Mouse (Mus musculus) layer of hippocampus, adult 9-11 months (tissue): Measurements from ENCODE around the gene Gm43517.

Experiments used
- DNase-seq: peaks from one replicate; pipeline ENCODE4 v3.0.0; 2022

Gene Gm43517

GRCm38 (mm10) chr12:49384876-49385630, at the start of gene Gm43517:
Gene Gm43517 (plus strand): TSS chr12:49385174.
- peak; percentile 39 for DNase-seq

GRCm38 (mm10) chr12:49349697-49350096, 35.3 kb upstream of the Gm43517 start:
- DNase-seq = no peak

- DNase-seq = no peak
Observed at GRCm38 (mm10) chr12:49368931-49369330, 16.0 kb upstream of the Gm43517 start.

- peak; percentile 22 for DNase-seq
Observed at GRCm38 (mm10) chr12:49372170-49372569, 12.8 kb upstream of the Gm43517 start.

GRCm38 (mm10) chr12:49373176-49373575, 11.8 kb upstream of the Gm43517 start:
- no peak for DNase-seq

- DNase-seq = peak; percentile 2
Observed at GRCm38 (mm10) chr12:49373821-49374605, 11.0 kb upstream of the Gm43517 start.

GRCm38 (mm10) chr12:49374606-49374995, 10.4 kb upstream of the Gm43517 start:
- peak; percentile 52 for DNase-seq

GRCm38 (mm10) chr12:49375427-49376317, 9.3 kb upstream of the Gm43517 start:
- peak; percentile 4 for DNase-seq

GRCm38 (mm10) chr12:49376318-49376992, 8.5 kb upstream of the Gm43517 start:
- peak; percentile 3 for DNase-seq

GRCm38 (mm10) chr12:49377281-49377970, 7.5 kb upstream of the Gm43517 start:
- DNase-seq = peak; percentile 61

- peak; percentile 12 for DNase-seq
Observed at GRCm38 (mm10) chr12:49378920-49379319, 6.1 kb upstream of the Gm43517 start.

GRCm38 (mm10) chr12:49379446-49379845, 5.5 kb upstream of the Gm43517 start:
- peak; percentile 44 for DNase-seq

GRCm38 (mm10) chr12:49380442-49380841, 4.5 kb upstream of the Gm43517 start:
- DNase-seq = peak; percentile 5

GRCm38 (mm10) chr12:49381031-49381525, 3.9 kb upstream of the Gm43517 start:
- DNase-seq = no peak

- DNase-seq = peak; percentile 35
Observed at GRCm38 (mm10) chr12:49381721-49382365, 3.1 kb upstream of the Gm43517 start.

GRCm38 (mm10) chr12:49382565-49383520, 2.1 kb upstream of the Gm43517 start, which contains the start of gene Foxg1:
Gene Foxg1 (plus strand): TSS chr12:49382660.
- DNase-seq = peak; percentile 59

- DNase-seq = peak; percentile 93
Observed at GRCm38 (mm10) chr12:49383521-49384133, 1.3 kb upstream of the Gm43517 start.

GRCm38 (mm10) chr12:49384295-49384875, 589 bp upstream of the Gm43517 start:
- DNase-seq = peak; percentile 21

- no peak for DNase-seq
Observed at GRCm38 (mm10) chr12:49385631-49385990, 637 bp downstream of the Gm43517 start.
